Mouse (Mus musculus) cerebellum, adult 2 months (tissue): ENCODE data around the gene Helz2. TPM values are rescaled to one million over a fixed set of nuclear protein-coding genes. Genes with fewer than 3 reads are reported as not detected.

Source experiments
- DNase-seq, 2 experiments: peaks; one replicate each; pipeline ENCODE4 v3.0.0; 2021
- H3K27ac ChIP-seq: fragments of 200-500 bp; 2 replicates; pipeline ENCODE4 v1.5.1; 2012; ENCODE audit warnings: low read length, control low read depth, inconsistent platforms; ENCODE audit not compliant: insufficient read depth
- H3K27me3 ChIP-seq: fragments of 200-500 bp; 2 replicates; pipeline ENCODE4 v1.6.1; 2012; ENCODE audit warnings: inconsistent platforms, mild to moderate bottlenecking, low read length, moderate library complexity; ENCODE audit not compliant: control insufficient read depth, insufficient read depth
- H3K4me1 ChIP-seq: fragments of 200-500 bp; 2 replicates; pipeline ENCODE4 v1.6.1; 2011; ENCODE audit warnings: low read length; ENCODE audit not compliant: control insufficient read depth, insufficient read depth
- H3K4me3 ChIP-seq: fragments of 200-500 bp; replicated peaks from 2 replicates; pipeline ENCODE3; 2011; ENCODE audit warnings: mild to moderate bottlenecking, low read depth, low read length, control low read depth; ENCODE audit not compliant: insufficient read depth
- CTCF ChIP-seq: fragments of 200-500 bp; IDR thresholded peaks from 2 replicates; pipeline ENCODE4 v1.5.1; 2011; ENCODE audit warnings: low read depth, mild to moderate bottlenecking, control low read depth, low read length, moderate library complexity, borderline replicate concordance; ENCODE audit not compliant: insufficient read depth
- POLR2A ChIP-seq: fragments of 200-500 bp; IDR thresholded peaks from 2 replicates; pipeline ENCODE4 v1.6.1; 2011; ENCODE audit warnings: low read length, control low read depth, borderline replicate concordance; ENCODE audit not compliant: insufficient read depth
- WGBS: fragments of 180-500 bp; shearing (Covaris S2); methylation state at CpG from one replicate; pipeline ENCODE4 v1.1.7; 2018; 5-methylcytosine and 5-hydroxymethylcytosine counted together
- polyA plus RNA-seq: library from polyadenylated mRNA; depleted of rRNA; stranded (reverse); fragments of >200 nt; gene quantifications from 2 replicates; pipeline ENCODE4 v1.2.3, GENCODE M21; 2012

The Helz2 gene
- polyA plus RNA-seq, 1 experiment, result 2.4 TPM

GRCm38 (mm10) chr2:181237251-181238014, 4.4 kb downstream of the Helz2 start:
- 87% methylated on average over 17 of the region's 17 CpGs for WGBS
- Histone ChIP-seq H3K4me1 (no peaks in the 10 kb centered on the region), H3K4me3 (no peak overlapping the region), H3K27ac (no peak overlapping the region), H3K27me3 (no peaks in the 10 kb centered on the region)
- DNase-seq, result no peak
- TF ChIP-seq POLR2A (no peak), CTCF (no peak)

- DNase-seq, result no peak
- Histone ChIP-seq H3K27me3 (no peaks in the 10 kb centered on the region), H3K4me3 (no peak overlapping the region), H3K27ac (no peak overlapping the region), H3K4me1 (no peaks in the 10 kb centered on the region; the same call in 1 of the 2 replicates)
- 82% methylated on average over 23 of the region's 23 CpGs for WGBS
- TF ChIP-seq CTCF (no peak), POLR2A (no peak)
Observed at GRCm38 (mm10) chr2:181235681-181236566, 5.9 kb downstream of the Helz2 start.

GRCm38 (mm10) chr2:181234680-181235079, 7.1 kb downstream of the Helz2 start:
- Histone ChIP-seq H3K4me1 (no peaks in the 10 kb centered on the region; the same call in 1 of the 2 replicates), H3K27ac (no peak overlapping the region), H3K4me3 (no peak overlapping the region), H3K27me3 (no peaks in the 10 kb centered on the region)
- TF ChIP-seq POLR2A (no peak), CTCF (no peak)
- DNase-seq, result no peak
- WGBS, result 87% methylated on average over 11 of the region's 11 CpGs

- WGBS, result 74% methylated on average over 15 of the region's 15 CpGs
- TF ChIP-seq POLR2A, result no peak
- TF ChIP-seq CTCF, result no peak
Observed at GRCm38 (mm10) chr2:181233443-181233842, 8.4 kb downstream of the Helz2 start.

GRCm38 (mm10) chr2:181231171-181231570, 10.7 kb downstream of the Helz2 start:
- no peaks in the 10 kb centered on the region for H3K27me3 ChIP-seq
- TF ChIP-seq POLR2A (0 out of 2 replicates have a peak, but pooled peaks have one; percentile 22), CTCF (no peak)
- WGBS, result 67% methylated on average over 20 of the region's 20 CpGs
- H3K4me1 ChIP-seq, result no peaks in the 10 kb centered on the region; the same call in 1 of the 2 replicates
- DNase-seq, result peak; percentile 70 to 77
- H3K4me3 ChIP-seq, result peak overlapping the region; percentile 58
- no peak overlapping the region for H3K27ac ChIP-seq

More at GRCm38 (mm10) chr2:181233443-181233842, 8.4 kb downstream of the Helz2 start:
- no peaks in the 10 kb centered on the region; the same call in 1 of the 2 replicates for H3K4me1 ChIP-seq
- no peak overlapping the region for H3K27ac ChIP-seq
- no peak overlapping the region for H3K4me3 ChIP-seq
- no peaks in the 10 kb centered on the region for H3K27me3 ChIP-seq
- no peak for DNase-seq

- H3K27me3 ChIP-seq, result no peaks in the 10 kb centered on the region
- DNase-seq, result no peak
- H3K27ac ChIP-seq, result no peak overlapping the region
- H3K4me1 ChIP-seq, result no peaks in the 10 kb centered on the region; the same call in 1 of the 2 replicates
- WGBS, result 82% methylated on average over 1 of the region's 1 CpGs
- H3K4me3 ChIP-seq, result no peak overlapping the region
- TF ChIP-seq POLR2A (no peak), CTCF (no peak)
Observed at GRCm38 (mm10) chr2:181228335-181228734, 13.5 kb downstream of the Helz2 start.

GRCm38 (mm10) chr2:181227122-181227521, 14.7 kb downstream of the Helz2 start:
- TF ChIP-seq POLR2A, result no peak
- TF ChIP-seq CTCF, result no peak
- no peak for DNase-seq
- Histone ChIP-seq H3K27ac (no peak overlapping the region), H3K4me1 (no peaks in the 10 kb centered on the region; the same call in 1 of the 2 replicates), H3K4me3 (no peak overlapping the region), H3K27me3 (no peaks in the 10 kb centered on the region)
- 67% methylated on average over 3 of the region's 3 CpGs for WGBS
